Mouse (Mus musculus) brain, embryonic 14.5 days (tissue): Measurements from ENCODE around the gene Art4. TPM values are rescaled to one million over a fixed set of nuclear protein-coding genes. Genes with fewer than 3 reads are reported as not detected.

Source experiments
- DNase-seq: peaks from one replicate; pipeline ENCODE4 v3.0.0-alpha.2; 2011; ENCODE audit warnings: low read depth
- CTCF ChIP-seq: fragments of 200-500 bp; IDR thresholded peaks from 2 replicates; pipeline ENCODE4 v1.5.1; 2012; ENCODE audit warnings: inconsistent platforms, mild to moderate bottlenecking, moderate library complexity, borderline replicate concordance; ENCODE audit not compliant: insufficient read depth, insufficient read length; ENCODE audit errors: extremely low read depth
- POLR2A ChIP-seq: fragments of 200-500 bp; IDR thresholded peaks from 2 replicates; pipeline ENCODE4 v1.6.1; 2012; ENCODE audit warnings: mild to moderate bottlenecking, inconsistent platforms, borderline replicate concordance; ENCODE audit not compliant: poor library complexity, insufficient read depth, insufficient read length, severe bottlenecking; ENCODE audit errors: extremely low read depth
- polyA plus RNA-seq: library from polyadenylated mRNA; depleted of rRNA; stranded (reverse); fragments of >200 nt; gene quantifications from 2 replicates; pipeline ENCODE4 v1.2.3, GENCODE M21; 2012

Art4 gene
- polyA plus RNA-seq, 1 experiment: 0.41 TPM

DNA sequence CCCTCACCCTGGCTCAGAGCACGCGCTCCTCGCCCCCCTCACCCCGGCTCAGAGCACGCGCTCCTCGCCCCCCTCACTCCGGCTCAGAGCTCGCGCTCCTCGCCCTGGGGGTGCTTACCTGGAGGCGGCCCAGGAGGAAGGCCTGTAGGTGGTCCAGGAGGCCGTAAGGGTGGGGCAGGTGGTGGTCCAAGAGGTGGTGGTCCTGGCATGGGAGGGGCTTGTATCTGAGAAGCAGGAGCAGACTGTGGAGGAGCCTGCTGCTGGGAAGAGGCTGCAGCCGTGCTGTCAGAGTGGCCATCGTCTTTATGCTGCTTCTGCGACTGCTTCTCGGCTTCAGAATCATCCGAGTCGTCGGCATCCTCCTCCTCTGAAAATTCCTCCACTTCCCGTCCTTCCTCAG, 40.7 kb downstream of the Art4 start:
- TF ChIP-seq CTCF: no peak
- no peak for TF ChIP-seq POLR2A
- DNase-seq: no peak

DNA sequence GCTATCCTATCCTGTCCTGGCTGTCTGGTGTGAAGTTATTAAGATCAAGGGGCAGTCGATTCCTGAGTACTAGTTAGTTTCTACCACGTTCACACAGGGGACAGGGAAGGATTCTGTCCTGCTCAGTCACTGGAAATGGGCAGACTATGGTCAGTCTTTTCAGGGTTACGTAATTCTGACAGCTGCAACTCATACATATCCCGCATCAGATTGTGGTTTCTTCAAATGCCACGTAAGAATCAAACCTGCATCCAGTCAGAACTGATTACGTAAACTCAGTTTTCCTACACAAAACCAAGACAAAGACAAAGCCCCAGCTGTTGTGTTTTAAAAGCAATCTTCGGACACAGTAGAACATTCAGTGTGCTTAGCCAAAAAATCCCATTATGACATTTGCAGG, 42.2 kb downstream of the Art4 start:
- no peak for TF ChIP-seq CTCF
- TF ChIP-seq POLR2A: no peak

DNA sequence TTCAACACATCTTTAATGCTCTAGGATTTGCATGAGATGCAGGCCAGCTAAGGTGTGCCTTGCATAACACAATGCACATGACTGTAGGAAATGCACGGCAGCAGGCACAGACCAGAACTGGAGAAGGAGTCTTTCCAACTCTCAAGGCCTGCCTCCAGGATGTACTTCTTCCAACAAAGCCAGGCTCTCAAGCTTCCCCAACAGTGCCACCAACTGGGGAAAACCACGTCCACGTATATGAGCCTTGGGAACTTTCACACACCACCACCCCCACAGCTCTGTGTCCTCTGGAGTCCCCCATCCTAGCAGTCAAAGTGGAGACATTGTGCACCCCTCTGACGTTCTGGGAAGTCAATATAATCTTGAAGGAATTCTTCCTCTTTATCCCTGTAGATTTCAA, 44.4 kb downstream of the Art4 start:
- TF ChIP-seq POLR2A (no peak), CTCF (no peak)
- DNase-seq: peak; percentile 18

More for the DNA sequence above, 42.2 kb downstream of the Art4 start:
- no peak for DNase-seq

DNA sequence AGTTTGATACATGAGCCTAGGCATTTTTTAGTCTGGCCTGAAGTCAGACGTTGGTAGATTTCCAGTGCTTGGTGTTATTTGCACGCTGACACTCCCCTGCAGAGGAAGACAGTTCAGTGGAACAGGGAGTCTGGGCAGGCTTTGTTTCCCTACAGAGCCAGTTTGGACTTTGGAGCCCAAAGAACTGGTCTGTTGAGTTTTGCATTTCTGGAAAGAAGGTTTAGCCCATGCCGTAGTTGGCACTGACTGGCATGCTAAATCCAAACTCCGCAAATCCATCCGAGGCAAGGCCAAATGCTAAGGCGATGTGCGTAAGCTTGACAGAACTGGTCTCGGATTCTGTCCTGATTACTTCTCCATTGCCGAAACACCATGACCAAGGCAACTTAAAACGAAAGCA, 46.3 kb downstream of the Art4 start:
- no peak for DNase-seq
- no peak for TF ChIP-seq POLR2A
- no peak for TF ChIP-seq CTCF

DNA sequence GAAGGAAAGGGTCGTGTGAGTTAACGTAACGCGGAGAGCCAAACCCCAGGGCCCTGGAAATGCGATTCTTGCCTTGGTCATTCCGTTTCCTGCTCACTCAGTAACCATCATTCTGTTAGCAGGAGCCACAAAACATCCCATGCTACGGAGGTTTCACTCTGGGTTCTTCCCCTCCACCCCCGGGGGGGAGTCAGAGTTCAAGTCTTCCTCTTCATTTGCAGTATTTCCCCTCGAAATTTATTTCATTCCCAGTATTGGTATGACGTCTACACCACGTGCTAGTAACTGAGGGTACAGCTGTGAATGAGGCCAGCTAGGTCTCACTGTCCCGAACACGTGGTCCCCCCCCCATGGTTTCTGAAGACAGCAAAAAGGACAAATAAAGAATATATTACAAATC, 47.9 kb downstream of the Art4 start:
- no peak for TF ChIP-seq POLR2A
- TF ChIP-seq CTCF: no peak

GRCm38 (mm10) chr6:136809077-136809476, 48.5 kb downstream of the Art4 start:
- TF ChIP-seq CTCF: no peak
- TF ChIP-seq POLR2A: no peak
- DNase-seq: no peak

More for the DNA sequence above, 47.9 kb downstream of the Art4 start:
- no peak for DNase-seq

- DNase-seq: peak; percentile 23
These were observed 48.9 kb downstream of the Art4 start for GRCm38 (mm10) chr6:136808631-136809046.

GRCm38 (mm10) chr6:136808014-136808417, 49.5 kb downstream of the Art4 start, which contains the start of gene H2afj:
Gene H2afj, plus strand, starts transcription at chr6:136808244.
- TF ChIP-seq CTCF: no peak
- 0 out of 2 replicates have a peak, but pooled peaks have one; percentile 21 for TF ChIP-seq POLR2A
- peak; percentile 99 for DNase-seq

More at GRCm38 (mm10) chr6:136808631-136809046, 48.9 kb downstream of the Art4 start:
- TF ChIP-seq CTCF (no peak), POLR2A (no peak)

GRCm38 (mm10) chr6:136807395-136808013, 50.0 kb downstream of the Art4 start:
- TF ChIP-seq POLR2A: no peak
- TF ChIP-seq CTCF: no peak
- DNase-seq: no peak

DNA sequence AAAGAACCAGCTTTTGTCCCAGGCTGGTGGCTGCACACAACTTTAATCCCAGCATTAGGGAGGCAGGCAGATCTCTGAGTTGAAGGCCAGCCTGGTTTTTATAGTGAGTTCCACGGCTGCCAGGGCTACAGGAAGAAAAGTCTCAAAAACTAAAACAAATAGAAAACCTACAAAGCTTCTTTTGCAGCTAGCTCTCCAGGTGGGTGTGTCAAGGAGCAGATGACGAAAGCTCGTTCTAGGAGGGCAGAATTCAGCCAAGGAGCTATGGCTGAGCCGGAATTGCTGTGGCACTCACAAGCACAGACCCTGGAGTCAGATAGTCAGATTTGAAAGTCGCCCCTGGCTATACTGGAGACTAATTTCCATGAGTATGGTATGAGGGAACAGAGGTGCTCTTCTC, 50.7 kb downstream of the Art4 start:
- DNase-seq: no peak
- TF ChIP-seq CTCF (no peak), POLR2A (no peak)

DNA sequence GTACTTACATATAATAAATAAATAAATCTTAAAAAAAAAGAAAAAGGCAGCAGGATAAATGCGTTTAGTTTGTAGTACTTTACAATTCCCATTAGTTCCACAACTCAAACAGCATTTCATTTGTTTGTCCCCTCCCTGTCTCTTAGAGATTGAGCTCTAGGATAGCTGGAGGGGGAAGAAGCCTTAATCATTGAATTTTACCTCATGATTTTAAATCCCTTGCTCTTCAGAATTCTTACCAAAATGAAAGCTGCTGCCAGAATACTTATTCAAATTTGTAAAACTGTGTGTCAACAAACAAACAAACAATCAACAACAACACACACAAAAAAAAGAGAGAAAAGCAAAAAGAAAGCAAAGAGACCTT, 52.1 kb downstream of the Art4 start:
- no peak for DNase-seq
- no peak for TF ChIP-seq POLR2A
- TF ChIP-seq CTCF: no peak

- no peak for DNase-seq
- TF ChIP-seq CTCF (no peak), POLR2A (no peak)
These were observed 52.7 kb downstream of the Art4 start for GRCm38 (mm10) chr6:136804705-136805408.
